ENCODE assay signal across 21 mouse cellular contexts in genomic region chr11:70666687-70667086, GRCm38 (mm10). TPM values are rescaled to one million over a fixed set of nuclear protein-coding genes. Genes with fewer than 3 reads are reported as not detected.
A peak's percentile ranks its signal among the peaks of the same experiment; 100 is the strongest.
DNase-seq lines count a peak whose midpoint lies in the region; ATAC-seq and TF ChIP-seq lines count a peak whose summit lies in the region.
"Had no signal": no experiment of that assay in that cellular context is flagged by ENCODE, and none has a peak within 500 bp of the region (broad histone marks: within the 10 kb centered on the region; RNA-seq: fewer than 3 reads in every experiment).

No protein-coding gene starts in this region.

- peak overlapping the region; percentile 99 for H3K27ac ChIP-seq in gastrocnemius, adult 2 months
- H3K27ac ChIP-seq in kidney, embryonic 15.5 days, result 0 out of 2 replicates have a peak overlapping the region, but pooled peaks have one; percentile 3
- H3K27ac ChIP-seq in macrophage, result peak overlapping the region; percentile 94
- H3K27ac ChIP-seq: forebrain, embryonic 15.5 days had no signal

- intact Hi-C loops in gastrocnemius, adult 2 months (cut with DNase I), result no loop called here

- no peak for ATAC-seq in kidney, embryonic 15.5 days (replicated peaks; ENCODE audit: low FRiP score)
- ATAC-seq in megakaryocyte, adult 5-6 weeks (ENCODE audit: poor library complexity, severe bottlenecking), result no peak
- ATAC-seq: forebrain, embryonic 15.5 days; intestine, embryonic 16.5 days had no signal

- no peaks in the 10 kb centered on the region for H3K27me3 ChIP-seq in kidney, embryonic 15.5 days
- H3K27me3 ChIP-seq in megakaryocyte, embryonic 14.5 days (replicated peaks), result no peaks in the 10 kb centered on the region
- H3K27me3 ChIP-seq: CH12.LX; embryonic facial prominence, embryonic 15.5 days; forebrain, embryonic 15.5 days; heart, embryonic 15.5 days; hindbrain, embryonic 15.5 days had no signal

- peaks cover 60% of the 10 kb centered on the region for H3K36me3 ChIP-seq in kidney, embryonic 15.5 days
- H3K36me3 ChIP-seq in megakaryocyte, embryonic 14.5 days (replicated peaks; ENCODE audit: low read length), result peaks cover 77% of the 10 kb centered on the region
- peaks cover 23% of the 10 kb centered on the region; the same call in 1 of the 2 replicates for H3K36me3 ChIP-seq in macrophage (ENCODE audit: inconsistent target)

- H3K9ac ChIP-seq in kidney, embryonic 15.5 days, result no peak overlapping the region
- H3K9ac ChIP-seq: embryonic facial prominence, embryonic 15.5 days; forebrain, embryonic 15.5 days; heart, embryonic 15.5 days; hindbrain, embryonic 15.5 days had no signal

- DNase-seq in gastrocnemius, adult 2 months, result peak; percentile 41
- no peak for DNase-seq in gastrocnemius, postnatal 10 days
- DNase-seq in kidney, postnatal 10 days, result no peak
- no peak for DNase-seq in left cerebral cortex, adult 11 months (ENCODE audit: low spot score)
- DNase-seq: adrenal gland, postnatal 25 days; cerebellum, adult 11 months; embryo, embryonic 11 days; gastrocnemius, postnatal 14 days; heart, postnatal 14 days had no signal

- peaks cover 22% of the 10 kb centered on the region for H3K79me2 ChIP-seq in macrophage (ENCODE audit: inconsistent target)

- TF ChIP-seq CTCF in gastrocnemius, adult 2 months (IDR thresholded peaks at IDR 0.05), result no peak

- no peaks in the 10 kb centered on the region for H3K9me3 ChIP-seq in kidney, embryonic 15.5 days (replicated peaks)
- no peaks in the 10 kb centered on the region for H3K9me3 ChIP-seq in megakaryocyte, embryonic 14.5 days
- H3K9me3 ChIP-seq: embryonic facial prominence, embryonic 15.5 days; forebrain, embryonic 10.5 days; forebrain, embryonic 15.5 days; heart, embryonic 15.5 days; hindbrain, embryonic 15.5 days had no signal

- no peak overlapping the region for H3K4me2 ChIP-seq in kidney, embryonic 15.5 days
- H3K4me2 ChIP-seq: embryonic facial prominence, embryonic 15.5 days; forebrain, embryonic 15.5 days; heart, embryonic 15.5 days had no signal

- H3K4me3 ChIP-seq in gastrocnemius, adult 2 months, result peak overlapping the region; percentile 2
- no peak overlapping the region for H3K4me3 ChIP-seq in kidney, embryonic 15.5 days (replicated peaks)
- H3K4me3 ChIP-seq in megakaryocyte, embryonic 14.5 days (replicated peaks), result peak overlapping the region; percentile 5
- no peak overlapping the region for H3K4me3 ChIP-seq in macrophage (ENCODE audit: inconsistent target)
- H3K4me3 ChIP-seq: erythroblast, embryonic 14.5 days; forebrain, embryonic 15.5 days; heart, embryonic 15.5 days; hindbrain, embryonic 15.5 days had no signal

- peaks cover 35% of the 10 kb centered on the region for H3K4me1 ChIP-seq in kidney, embryonic 15.5 days
- H3K4me1 ChIP-seq in megakaryocyte, embryonic 14.5 days, result peaks cover 74% of the 10 kb centered on the region

- WGBS in kidney, embryonic 15.5 days, result 96% methylated on average over 8 of the region's 8 CpGs
- WGBS in macrophage (ENCODE audit: missing documents), result 92% methylated on average over 7 of the region's 8 CpGs

RNA-seq across cellular contexts. Expression of gene Spag7, which starts 2.5 kb away (rescaled TPM):
- total RNA-seq in gastrocnemius, adult 2 months (2021), result 10 to 100 TPM; 86.3 to 86.4 TPM
- 100 to 1,000 TPM; 131 to 133 TPM for total RNA-seq in gastrocnemius, postnatal 10 days (2021)
- 181 and 202 TPM in 2 replicates for polyA plus RNA-seq in kidney, embryonic 15.5 days (2015; fragmentation: Nextera tagmentation; extraction: Ambion mirVana)
- 40.5 and 288 TPM in 2 replicates for polyA plus RNA-seq in megakaryocyte, embryonic 14.5 days (2012; ENCODE audit: insufficient read depth, low replicate concordance)
- total RNA-seq in megakaryocyte, adult 5-6 weeks (2015), result 78.5 and 83.3 TPM in 2 replicates
- 67.0 and 83.5 TPM in 2 replicates for total RNA-seq in megakaryocyte, adult 5-6 weeks (2017)
- total RNA-seq in macrophage (2018; cell fraction: chromatin; rRNA removed), result 10 to 100 TPM; 17.1 to 67.8 (median 46.7) TPM
- 10 to 100 TPM; 38.5 to 72.4 (median 53.2) TPM for total RNA-seq in macrophage (2018; cell fraction: cytosol; rRNA removed)
- 10 to 100 TPM; 21.5 to 47.9 (median 32.1) TPM for total RNA-seq in macrophage (2018; cell fraction: nucleus; rRNA removed)
- 72.0 to 176 TPM (median 83.0 TPM) in 3 replicates for polyA plus RNA-seq in macrophage (2018)

RNA-seq across cellular contexts. Expression of gene Eno3, which starts 9.7 kb away (rescaled TPM):
- total RNA-seq in gastrocnemius, adult 2 months (2021), result 1,000 to 10,000 TPM; 7,153 to 7,488 TPM
- total RNA-seq in gastrocnemius, postnatal 10 days (2021), result 1,000 to 10,000 TPM; 5,193 to 5,983 TPM
- 30.3 and 38.5 TPM in 2 replicates for polyA plus RNA-seq in kidney, embryonic 15.5 days (2015; fragmentation: Nextera tagmentation; extraction: Ambion mirVana)
- polyA plus RNA-seq in megakaryocyte, embryonic 14.5 days (2012; ENCODE audit: insufficient read depth, low replicate concordance), result 4.2 and 8.4 TPM in 2 replicates
- total RNA-seq in megakaryocyte, adult 5-6 weeks (2015), result 6.3 and 7.8 TPM in 2 replicates
- 5.9 and 8.2 TPM in 2 replicates for total RNA-seq in megakaryocyte, adult 5-6 weeks (2017)
- 10 to 100 TPM in 19 of 26 experiments, 1 to 10 TPM in 7; 3.6 to 24.3 (median 14.3) TPM for total RNA-seq in macrophage (2018; cell fraction: chromatin; rRNA removed)
- total RNA-seq in macrophage (2018; cell fraction: cytosol; rRNA removed), result 1 to 10 TPM; 2.5 to 4.6 (median 3.9) TPM
- total RNA-seq in macrophage (2018; cell fraction: nucleus; rRNA removed), result 10 to 100 TPM in 6 of 26 experiments, 1 to 10 TPM in 20; 3.0 to 16.2 (median 7.7) TPM
- polyA plus RNA-seq in macrophage (2018), result 3.0 to 5.4 TPM (median 4.8 TPM) in 3 replicates

RNA-seq across cellular contexts. Expression of gene Pfn1, which starts 12.2 kb away (rescaled TPM):
- total RNA-seq in gastrocnemius, adult 2 months (2021), result 100 to 1,000 TPM; 252 to 257 TPM
- 100 to 1,000 TPM; 465 to 491 TPM for total RNA-seq in gastrocnemius, postnatal 10 days (2021)
- polyA plus RNA-seq in kidney, embryonic 15.5 days (2015; fragmentation: Nextera tagmentation; extraction: Ambion mirVana), result 1,914 and 2,031 TPM in 2 replicates
- polyA plus RNA-seq in megakaryocyte, embryonic 14.5 days (2012; ENCODE audit: insufficient read depth, low replicate concordance), result 9,580 and 14,702 TPM in 2 replicates
- total RNA-seq in megakaryocyte, adult 5-6 weeks (2015), result 1,800 and 1,907 TPM in 2 replicates
- 869 and 896 TPM in 2 replicates for total RNA-seq in megakaryocyte, adult 5-6 weeks (2017)
- 100 to 1,000 TPM; 113 to 507 (median 279) TPM for total RNA-seq in macrophage (2018; cell fraction: chromatin; rRNA removed)
- total RNA-seq in macrophage (2018; cell fraction: cytosol; rRNA removed), result 1,000 to 10,000 TPM; 1,533 to 2,376 (median 1,898) TPM
- 1,000 to 10,000 TPM in 1 of 26 experiments, 100 to 1,000 TPM in 25; 314 to 1,343 (median 755) TPM for total RNA-seq in macrophage (2018; cell fraction: nucleus; rRNA removed)
- polyA plus RNA-seq in macrophage (2018), result 1,563 to 2,873 TPM (median 2,872 TPM) in 3 replicates

RNA-seq across cellular contexts. Expression of gene Slc25a11, which starts 19.4 kb away (rescaled TPM):
- total RNA-seq in gastrocnemius, adult 2 months (2021), result 100 to 1,000 TPM; 264 to 408 TPM
- total RNA-seq in gastrocnemius, postnatal 10 days (2021), result 100 to 1,000 TPM; 252 to 283 TPM
- 178 and 186 TPM in 2 replicates for polyA plus RNA-seq in kidney, embryonic 15.5 days (2015; fragmentation: Nextera tagmentation; extraction: Ambion mirVana)
- 15.7 and 78.7 TPM in 2 replicates for polyA plus RNA-seq in megakaryocyte, embryonic 14.5 days (2012; ENCODE audit: insufficient read depth, low replicate concordance)
- 78.9 and 93.0 TPM in 2 replicates for total RNA-seq in megakaryocyte, adult 5-6 weeks (2015)
- total RNA-seq in megakaryocyte, adult 5-6 weeks (2017), result 63.4 and 66.1 TPM in 2 replicates
- 10 to 100 TPM; 17.7 to 93.2 (median 47.9) TPM for total RNA-seq in macrophage (2018; cell fraction: chromatin; rRNA removed)
- 100 to 1,000 TPM in 20 of 26 experiments, 10 to 100 TPM in 6; 79.4 to 138 (median 112) TPM for total RNA-seq in macrophage (2018; cell fraction: cytosol; rRNA removed)
- 100 to 1,000 TPM in 1 of 26 experiments, 10 to 100 TPM in 25; 31.5 to 107 (median 56.9) TPM for total RNA-seq in macrophage (2018; cell fraction: nucleus; rRNA removed)
- polyA plus RNA-seq in macrophage (2018), result 53.0 to 112 TPM (median 103 TPM) in 3 replicates

RNA-seq across cellular contexts. Expression of gene Rnf167, which starts 19.7 kb away (rescaled TPM):
- 10 to 100 TPM; 35.0 to 38.4 TPM for total RNA-seq in gastrocnemius, adult 2 months (2021)
- 10 to 100 TPM; 41.9 to 43.7 TPM for total RNA-seq in gastrocnemius, postnatal 10 days (2021)
- polyA plus RNA-seq in kidney, embryonic 15.5 days (2015; fragmentation: Nextera tagmentation; extraction: Ambion mirVana), result 115 and 122 TPM in 2 replicates
- polyA plus RNA-seq in megakaryocyte, embryonic 14.5 days (2012; ENCODE audit: insufficient read depth, low replicate concordance), result 102 and 125 TPM in 2 replicates
- 75.6 and 82.1 TPM in 2 replicates for total RNA-seq in megakaryocyte, adult 5-6 weeks (2015)
- 57.4 and 60.0 TPM in 2 replicates for total RNA-seq in megakaryocyte, adult 5-6 weeks (2017)
- total RNA-seq in macrophage (2018; cell fraction: chromatin; rRNA removed), result 100 to 1,000 TPM in 1 of 26 experiments, 10 to 100 TPM in 25; 27.7 to 110 (median 48.8) TPM
- total RNA-seq in macrophage (2018; cell fraction: cytosol; rRNA removed), result 10 to 100 TPM; 11.6 to 34.9 (median 20.6) TPM
- 100 to 1,000 TPM in 1 of 26 experiments, 10 to 100 TPM in 25; 30.6 to 102 (median 46.4) TPM for total RNA-seq in macrophage (2018; cell fraction: nucleus; rRNA removed)
- 11.6 to 41.2 TPM (median 23.9 TPM) in 3 replicates for polyA plus RNA-seq in macrophage (2018)

Comparison
In these comparisons a context has a peak if more than half of its experiments do, and no peak if none do; other contexts are left out.
1. H3K27ac ChIP-seq: peak in every context shown above with its lines; median percentile 99 in gastrocnemius, adult 2 months; 94 in macrophage; 3 in kidney, embryonic 15.5 days.
2. H3K4me3 ChIP-seq: peak in gastrocnemius, adult 2 months (single experiment) and megakaryocyte, embryonic 14.5 days (single experiment); none in kidney, embryonic 15.5 days (single experiment) and macrophage (single experiment).
3. RNA of gene Eno3, which starts 9.7 kb away (total RNA-seq): 7,153 to 7,488 TPM in gastrocnemius, adult 2 months and 5,193 to 5,983 TPM in gastrocnemius, postnatal 10 days; 5.9 to 8.2 TPM in megakaryocyte, adult 5-6 weeks; every median in the first group is over 100 times any median in the second.